Mouse (Mus musculus): ENCODE measurements around the gene 1700017D01Rik.

1700017D01Rik gene

DNA sequence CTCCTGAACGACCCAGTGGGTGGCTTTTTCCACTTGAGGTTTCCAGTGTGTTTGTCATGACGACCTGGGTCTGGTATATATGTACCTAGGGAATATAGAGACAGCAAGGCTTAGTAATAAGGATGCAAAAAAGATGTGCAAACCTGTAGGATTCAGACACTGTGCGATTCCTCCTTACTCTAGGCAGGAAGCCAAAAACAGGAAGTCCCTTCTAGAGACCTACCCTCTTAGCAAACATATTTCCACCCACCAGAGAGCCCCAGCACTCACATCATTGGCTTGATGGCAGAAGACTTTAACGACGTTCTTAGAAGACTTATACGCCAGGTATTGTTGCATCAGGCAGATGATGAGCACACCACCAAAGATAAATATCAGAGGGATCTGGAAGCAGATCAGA, 82.7 kb downstream of the 1700017D01Rik start:
- no peak for DNase-seq (ENCODE audit: low spot score in 2 of 2)
